Mouse (Mus musculus): ENCODE results near the gene Olfr129.

Olfr129 gene

GRCm38 (mm10) chr17:38059979-38060378, at the start of gene Olfr129:
TSS of gene Olfr129 (minus strand) at chr17:38060079.
- no peak for DNase-seq (ENCODE audit: low read depth, low spot score)

GRCm38 (mm10) chr17:38088593-38088992, 28.7 kb upstream of the Olfr129 start, which contains the start of gene Olfr131:
TSS of gene Olfr131 (minus strand) at chr17:38088693.
- DNase-seq (ENCODE audit: low read depth, low spot score): no peak

GRCm38 (mm10) chr17:38082364-38082763, 22.5 kb upstream of the Olfr129 start:
- DNase-seq (ENCODE audit: low read depth, low spot score): no peak

GRCm38 (mm10) chr17:38063621-38064020, 3.7 kb upstream of the Olfr129 start, which contains the start of gene Olfr130:
TSS of gene Olfr130 (plus strand) at chr17:38063921.
- DNase-seq (ENCODE audit: low read depth, low spot score): no peak

- DNase-seq (ENCODE audit: low read depth, low spot score): no peak
Measured at GRCm38 (mm10) chr17:38026297-38026696, 33.6 kb downstream of the Olfr129 start.

GRCm38 (mm10) chr17:38016341-38016740, 43.5 kb downstream of the Olfr129 start:
- DNase-seq (ENCODE audit: low read depth, low spot score): no peak

GRCm38 (mm10) chr17:38004996-38005395, 54.9 kb downstream of the Olfr129 start:
- DNase-seq (ENCODE audit: low read depth, low spot score): no peak
